Mouse (Mus musculus) testis, adult 2 months (tissue): ENCODE measurements around the gene Cdpf1. TPM values are rescaled to one million over a fixed set of nuclear protein-coding genes. Genes with fewer than 3 reads are reported as not detected.

ENCODE experiments used
- H3K27ac ChIP-seq: fragments of 200-500 bp; 2 replicates; pipeline ENCODE4 v1.5.1; 2012; ENCODE audit warnings: low read depth, low read length; ENCODE audit not compliant: control insufficient read depth, insufficient read depth
- H3K27me3 ChIP-seq: fragments of 200-500 bp; 2 replicates; pipeline ENCODE4 v1.6.1; 2012; ENCODE audit warnings: mild to moderate bottlenecking, low read length, moderate library complexity; ENCODE audit not compliant: control insufficient read depth, insufficient read depth
- H3K36me3 ChIP-seq: fragments of 200-500 bp; 2 replicates; pipeline ENCODE4 v1.6.1; 2012; ENCODE audit warnings: mild to moderate bottlenecking, low read length; ENCODE audit not compliant: control insufficient read depth, insufficient read depth
- H3K4me1 ChIP-seq: fragments of 200-500 bp; 2 replicates; pipeline ENCODE4 v1.6.1; 2012; ENCODE audit warnings: low read length; ENCODE audit not compliant: control insufficient read depth, insufficient read depth
- H3K4me3 ChIP-seq: fragments of 200-500 bp; 2 replicates; pipeline ENCODE4 v1.5.1; 2012; ENCODE audit warnings: low read depth, mild to moderate bottlenecking, low read length, moderate library complexity, mixed read lengths; ENCODE audit not compliant: control insufficient read depth
- CTCF ChIP-seq: fragments of 200-500 bp; IDR thresholded peaks from 2 replicates; pipeline ENCODE4 v1.5.1; 2012; ENCODE audit warnings: low read depth, mild to moderate bottlenecking, inconsistent platforms, low read length, moderate library complexity; ENCODE audit not compliant: control insufficient read depth, insufficient read depth, insufficient replicate concordance
- POLR2A ChIP-seq: fragments of 200-500 bp; IDR thresholded peaks from 2 replicates; pipeline ENCODE4 v1.6.1; 2012; ENCODE audit warnings: low read depth, mild to moderate bottlenecking, inconsistent platforms, low read length, moderate library complexity; ENCODE audit not compliant: control insufficient read depth
- polyA plus RNA-seq: library from polyadenylated mRNA; depleted of rRNA; stranded (reverse); fragments of >200 nt; gene quantifications from 2 replicates; pipeline ENCODE4 v1.2.3, GENCODE M21; 2012

The Cdpf1 gene
- polyA plus RNA-seq, 1 experiment, result 33.4 TPM

DNA sequence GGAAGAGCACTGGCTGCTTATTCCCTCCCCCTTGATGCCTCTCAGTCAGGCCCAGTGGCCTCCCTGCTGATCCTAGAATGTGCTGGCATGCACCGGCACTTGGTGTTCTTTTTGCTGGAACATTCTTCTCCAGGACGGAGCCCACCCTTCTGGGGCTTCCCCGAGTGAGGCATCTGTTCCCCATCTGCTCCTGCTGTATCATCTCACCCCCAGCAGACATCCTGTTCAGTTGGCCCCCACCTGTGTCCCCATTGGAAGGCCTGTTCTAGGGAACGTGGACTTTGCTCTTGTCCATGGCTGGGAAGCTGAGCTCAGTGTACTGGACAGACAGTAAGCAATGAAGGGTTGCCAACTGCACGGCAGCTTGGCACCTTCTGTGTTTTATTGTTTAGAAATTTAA lies 34.7 kb downstream of the Cdpf1 start:
- Histone ChIP-seq H3K27me3 (no peaks in the 10 kb centered on the region), H3K27ac (no peak overlapping the region), H3K4me1 (peaks cover 2% of the 10 kb centered on the region; the same call in 1 of the 2 replicates), H3K36me3 (no peaks in the 10 kb centered on the region), H3K4me3 (no peak overlapping the region)
- TF ChIP-seq POLR2A (no peak), CTCF (no peak)

DNA sequence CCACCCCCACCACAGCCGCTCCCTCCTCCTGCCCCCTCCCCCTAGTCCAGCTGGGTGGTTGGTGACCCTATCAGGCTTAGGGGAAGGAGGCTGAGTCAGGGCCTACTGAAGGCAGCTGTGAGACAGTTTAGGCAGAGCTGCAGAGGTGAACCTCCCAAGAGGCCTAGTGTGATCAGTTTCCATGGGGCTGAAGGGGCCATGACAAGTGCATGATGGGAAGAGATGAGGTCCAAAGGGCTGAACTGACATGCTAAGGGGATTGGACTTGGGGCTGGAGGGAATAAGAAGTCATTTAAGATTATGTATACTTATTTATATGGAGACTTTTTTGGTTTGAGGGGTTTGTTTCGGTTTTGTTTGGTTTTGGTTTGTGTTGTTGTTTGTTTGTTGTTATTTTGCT lies 35.3 kb downstream of the Cdpf1 start:
- no peak overlapping the region for H3K27ac ChIP-seq
- H3K4me3 ChIP-seq, result no peak overlapping the region
- peaks cover 2% of the 10 kb centered on the region; the same call in 1 of the 2 replicates for H3K4me1 ChIP-seq
- no peaks in the 10 kb centered on the region for H3K36me3 ChIP-seq
- no peaks in the 10 kb centered on the region for H3K27me3 ChIP-seq
- TF ChIP-seq CTCF, result no peak
- TF ChIP-seq POLR2A, result no peak

DNA sequence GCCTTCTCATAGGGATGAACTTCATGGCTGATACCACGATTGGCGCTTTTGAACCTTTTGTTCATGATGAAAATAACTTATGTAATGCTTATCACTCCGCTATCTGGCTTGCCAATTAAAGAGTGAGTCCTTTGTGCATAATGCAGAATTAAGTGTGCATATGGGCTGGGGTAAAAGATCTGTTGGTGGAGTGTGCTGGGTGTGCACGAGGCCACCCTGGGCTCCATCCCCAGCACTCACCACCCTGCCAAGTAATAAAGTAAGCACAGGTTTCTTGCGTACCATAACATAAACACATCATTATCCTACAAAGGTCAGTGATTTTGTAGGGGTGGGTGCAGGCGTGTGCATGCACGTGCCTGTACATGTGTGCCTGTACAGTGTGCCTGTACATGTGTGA lies 36.5 kb downstream of the Cdpf1 start:
- Histone ChIP-seq H3K4me1 (peaks cover 2% of the 10 kb centered on the region; the same call in 1 of the 2 replicates), H3K4me3 (no peak overlapping the region), H3K36me3 (no peaks in the 10 kb centered on the region), H3K27ac (no peak overlapping the region), H3K27me3 (no peaks in the 10 kb centered on the region)
- TF ChIP-seq CTCF (no peak), POLR2A (no peak)

DNA sequence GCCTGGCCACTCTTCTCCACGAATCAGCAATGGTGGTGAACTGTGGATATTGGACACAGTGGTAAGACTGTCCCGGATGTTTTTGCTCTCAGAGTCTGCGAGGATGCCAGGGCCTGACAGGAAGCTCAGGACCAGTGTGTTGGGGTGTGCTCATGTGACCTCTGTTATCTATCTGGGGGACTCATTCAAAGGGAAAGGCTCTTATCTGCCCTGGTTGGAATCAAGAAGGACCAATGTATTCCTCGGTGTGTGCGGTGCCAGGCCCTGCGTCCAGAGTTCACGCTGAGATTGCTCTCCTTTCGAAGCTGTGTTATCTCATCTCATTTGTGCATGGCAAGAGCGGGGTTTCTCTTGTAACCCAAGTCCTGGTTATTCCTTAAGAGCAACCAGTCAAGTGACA lies 37.1 kb downstream of the Cdpf1 start:
- H3K36me3 ChIP-seq, result no peaks in the 10 kb centered on the region
- no peak overlapping the region for H3K4me3 ChIP-seq
- H3K27me3 ChIP-seq, result no peaks in the 10 kb centered on the region
- H3K27ac ChIP-seq, result no peak overlapping the region
- TF ChIP-seq CTCF, result no peak
- TF ChIP-seq POLR2A, result no peak
- peaks cover 6% of the 10 kb centered on the region for H3K4me1 ChIP-seq

DNA sequence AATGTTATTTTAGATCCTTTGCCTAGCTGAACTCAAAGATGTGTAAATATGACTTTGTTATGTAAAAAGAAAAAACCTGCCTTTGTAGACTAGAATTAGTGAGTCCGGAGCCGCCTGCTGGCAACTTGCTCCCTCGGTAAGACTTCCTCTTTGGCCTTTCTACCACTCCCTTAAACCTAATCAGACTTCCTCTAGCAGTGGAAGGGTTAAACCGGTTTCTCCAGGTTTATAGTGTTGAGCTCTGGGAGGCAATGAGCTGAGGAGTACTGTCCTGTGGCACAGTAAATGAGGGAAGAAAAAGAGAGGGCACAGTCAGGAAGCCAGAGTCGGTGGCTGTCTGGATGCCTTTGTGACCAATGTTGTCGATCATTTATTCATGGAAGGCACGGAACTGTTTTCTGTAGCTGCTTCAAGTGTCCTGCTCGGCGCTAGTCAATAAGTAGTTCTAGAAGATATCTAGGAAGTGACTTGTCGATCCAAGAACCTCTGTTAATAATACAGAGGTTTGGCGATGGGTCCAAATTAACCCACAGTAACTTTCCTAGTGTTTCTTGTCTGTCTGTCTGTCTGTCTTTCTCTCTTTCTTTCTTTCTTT lies 39.3 kb downstream of the Cdpf1 start:
- no peak overlapping the region for H3K27ac ChIP-seq
- no peak overlapping the region for H3K4me3 ChIP-seq
- H3K27me3 ChIP-seq, result no peaks in the 10 kb centered on the region
- H3K36me3 ChIP-seq, result no peaks in the 10 kb centered on the region
- TF ChIP-seq CTCF, result no peak
- no peak for TF ChIP-seq POLR2A
- peaks cover 8% of the 10 kb centered on the region for H3K4me1 ChIP-seq

DNA sequence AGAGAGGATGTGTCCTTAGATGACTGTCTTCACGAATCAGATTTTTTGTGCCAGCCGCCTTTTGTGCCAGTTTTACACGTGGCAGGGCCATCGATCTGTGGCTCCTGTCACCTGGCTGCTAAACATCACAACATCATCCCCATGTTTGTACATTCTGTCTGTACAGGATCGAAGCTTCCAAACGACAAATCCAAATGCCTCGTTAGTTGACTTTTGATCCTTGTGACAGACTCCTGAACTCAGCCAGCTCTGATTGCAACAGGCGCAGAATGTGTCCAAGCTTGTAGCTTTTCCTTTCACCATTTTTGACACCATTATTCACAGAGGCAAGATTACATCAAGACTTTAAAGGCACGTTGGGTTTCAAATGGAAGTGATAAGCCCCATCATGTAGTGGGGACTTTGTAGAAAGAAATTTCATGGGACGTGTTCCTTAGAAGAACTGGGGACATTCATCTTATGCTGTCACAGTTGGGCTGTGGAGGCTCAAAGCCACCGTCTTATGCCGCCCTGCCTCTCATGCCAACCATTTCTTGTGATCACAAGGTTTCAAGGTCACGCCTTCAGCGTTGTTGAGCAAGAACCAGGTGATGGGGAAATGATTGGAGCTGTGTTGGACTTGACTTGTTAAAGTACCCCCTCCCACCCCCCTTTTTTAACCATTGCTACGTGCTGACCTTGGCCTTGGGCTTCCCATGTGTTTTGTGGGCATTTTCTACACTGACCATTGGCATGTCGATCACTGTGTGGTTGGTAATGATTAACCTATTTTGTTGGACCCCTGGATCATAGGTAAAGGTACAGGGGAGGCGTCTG lies 40.0 kb downstream of the Cdpf1 start:
- Histone ChIP-seq H3K4me1 (peaks cover 8% of the 10 kb centered on the region), H3K27me3 (no peaks in the 10 kb centered on the region), H3K36me3 (no peaks in the 10 kb centered on the region), H3K4me3 (no peak overlapping the region), H3K27ac (no peak overlapping the region)
- no peak for TF ChIP-seq CTCF
- no peak for TF ChIP-seq POLR2A

DNA sequence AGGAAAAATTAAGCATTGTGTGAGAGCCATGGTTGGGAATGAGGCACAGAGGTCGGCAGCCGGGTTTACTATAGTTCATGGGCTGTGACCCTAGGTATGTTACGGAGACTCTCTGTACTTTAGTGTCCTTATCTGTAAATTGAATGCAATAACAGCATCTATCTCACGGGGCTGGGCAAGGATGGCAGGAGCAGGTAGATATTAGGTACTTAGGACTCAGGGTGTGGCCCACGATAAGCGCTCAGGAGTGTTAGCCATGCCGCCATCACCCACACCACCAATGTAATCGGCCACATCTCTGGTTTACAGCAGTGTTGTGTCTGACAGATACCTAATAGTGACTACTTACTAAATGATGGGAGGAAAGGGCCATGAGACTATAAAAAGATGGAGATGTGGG lies 42.5 kb downstream of the Cdpf1 start:
- H3K27ac ChIP-seq, result no peak overlapping the region

More for the DNA sequence above, 42.5 kb downstream of the Cdpf1 start:
- peaks cover 6% of the 10 kb centered on the region for H3K4me1 ChIP-seq
- H3K36me3 ChIP-seq, result no peaks in the 10 kb centered on the region
- H3K4me3 ChIP-seq, result no peak overlapping the region
- H3K27me3 ChIP-seq, result no peaks in the 10 kb centered on the region
- no peak for TF ChIP-seq POLR2A
- no peak for TF ChIP-seq CTCF
